Mouse (Mus musculus): ENCODE measurements around the gene 1810065E05Rik. TPM values are rescaled to one million over a fixed set of nuclear protein-coding genes. Genes with fewer than 3 reads are reported as not detected.

The 1810065E05Rik gene
- polyA plus RNA-seq (2016; fragmentation: Nextera tagmentation; extraction: Ambion mirVana), result not detected in 2 replicates

DNA sequence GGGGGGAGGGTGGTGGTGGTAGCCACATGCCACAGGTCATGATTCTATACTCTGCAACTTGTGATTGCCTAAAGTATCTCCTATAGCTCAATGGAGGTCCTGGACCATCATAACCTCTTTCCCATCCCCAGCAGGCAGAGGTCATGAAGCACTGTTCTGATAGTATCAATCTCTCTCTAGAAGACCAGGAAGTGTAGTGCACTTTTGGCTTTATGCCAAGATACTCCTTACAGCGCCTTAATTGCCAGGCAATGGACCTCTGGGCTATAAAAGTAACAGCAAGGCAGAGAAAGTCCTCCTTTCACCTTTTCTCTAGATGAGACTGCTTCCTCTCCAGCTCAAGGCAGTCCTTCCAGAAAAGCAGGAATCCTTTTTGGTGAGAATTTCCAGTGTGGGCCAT, at the start of gene 1810065E05Rik:
TSS of gene 1810065E05Rik (plus strand) at position 297 of the 400 bp plus-strand sequence.
- no peaks in the 10 kb centered on the region for H3K9me3 ChIP-seq (replicated peaks)
- H3K4me1 ChIP-seq, result no peaks in the 10 kb centered on the region
- H3K4me3 ChIP-seq, result no peak within 1 kb of the TSS
- no peak within 1 kb of the TSS for H3K4me2 ChIP-seq (replicated peaks)
- H3K9ac ChIP-seq, result no peak within 1 kb of the TSS
- no peaks in the 10 kb centered on the region for H3K27me3 ChIP-seq
- H3K36me3 ChIP-seq, result no peaks in the 10 kb centered on the region
- ATAC-seq (ENCODE audit: low FRiP score), result no peak
- 82% methylated on average over 1 of the region's 1 CpGs for WGBS
- no peak within 1 kb of the TSS for H3K27ac ChIP-seq

DNA sequence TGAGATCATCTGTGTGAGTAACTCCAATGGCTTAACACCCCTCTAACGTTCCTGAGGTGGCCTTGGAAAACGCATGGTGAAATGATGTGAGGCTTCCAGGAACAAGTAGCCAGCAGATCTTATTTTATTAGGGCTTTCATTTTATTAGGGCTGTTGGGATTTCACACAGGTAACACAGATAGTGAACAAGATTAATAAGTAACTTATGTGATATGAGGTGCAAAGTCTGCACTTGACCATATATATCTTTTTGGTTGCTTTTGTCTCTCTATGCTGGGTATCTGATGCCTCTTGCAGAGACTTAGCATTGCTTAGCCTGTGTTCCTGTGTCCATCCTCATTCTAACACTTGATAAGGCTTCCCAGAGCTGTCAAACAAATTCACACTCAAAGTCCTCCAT, 43.6 kb upstream of the 1810065E05Rik start:
- H3K9me3 ChIP-seq (replicated peaks), result no peaks in the 10 kb centered on the region
- no peak for ATAC-seq (ENCODE audit: low FRiP score)
- no peak overlapping the region for H3K4me2 ChIP-seq (replicated peaks)
- H3K27me3 ChIP-seq, result no peaks in the 10 kb centered on the region
- H3K36me3 ChIP-seq, result no peaks in the 10 kb centered on the region
- H3K4me1 ChIP-seq, result no peaks in the 10 kb centered on the region
- H3K27ac ChIP-seq, result no peak overlapping the region
- H3K9ac ChIP-seq, result no peak overlapping the region
- WGBS, result 84% methylated on average over 2 of the region's 2 CpGs
- H3K4me3 ChIP-seq, result no peak overlapping the region

- H3K36me3 ChIP-seq, result no peaks in the 10 kb centered on the region
- WGBS, result 91% methylated on average over 1 of the region's 1 CpGs
- no peak overlapping the region for H3K4me2 ChIP-seq (replicated peaks)
- no peak overlapping the region for H3K4me3 ChIP-seq
- H3K27me3 ChIP-seq, result no peaks in the 10 kb centered on the region
- H3K9ac ChIP-seq, result no peak overlapping the region
- H3K4me1 ChIP-seq, result no peaks in the 10 kb centered on the region
- H3K27ac ChIP-seq, result no peak overlapping the region
- H3K9me3 ChIP-seq (replicated peaks), result no peaks in the 10 kb centered on the region
- no peak for ATAC-seq (ENCODE audit: low FRiP score)
These were observed 43.2 kb upstream of the 1810065E05Rik start for GRCm38 (mm10) chr11:58377686-58378085.

DNA sequence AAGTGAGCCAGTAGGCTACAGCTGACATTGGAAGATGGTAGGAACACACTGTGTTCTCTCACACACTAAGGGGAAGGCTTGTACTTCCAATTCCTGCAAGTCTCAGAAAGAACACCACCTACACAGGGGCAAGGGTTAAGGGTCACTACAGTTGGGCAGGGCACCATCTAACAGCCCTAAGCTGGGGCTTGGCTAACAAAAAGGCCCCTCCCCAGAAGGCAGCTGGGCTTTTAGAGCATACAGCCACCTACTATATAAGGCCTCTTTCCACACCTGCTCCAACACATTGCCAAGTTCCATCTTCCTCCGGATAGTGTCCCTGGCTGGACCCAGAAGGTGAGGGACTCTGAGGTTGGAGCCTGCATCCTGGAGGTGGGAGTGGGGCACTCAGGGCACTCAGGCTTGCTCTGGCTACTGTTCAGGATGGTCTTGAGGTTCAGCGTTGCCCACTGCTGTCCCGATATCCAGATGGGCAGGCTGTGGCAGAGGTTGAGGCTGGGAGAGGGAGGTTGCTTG, 42.1 kb upstream of the 1810065E05Rik start, which contains the start of gene Lypd8:
TSS of gene Lypd8 (plus strand) at position 281 of the 516 bp plus-strand sequence.
- no peak within 1 kb of the TSS for H3K9ac ChIP-seq
- no peaks in the 10 kb centered on the region for H3K27me3 ChIP-seq
- no peaks in the 10 kb centered on the region for H3K4me1 ChIP-seq
- 91% methylated on average over 3 of the region's 3 CpGs for WGBS
- H3K36me3 ChIP-seq, result no peaks in the 10 kb centered on the region
- H3K4me2 ChIP-seq (replicated peaks), result no peak within 1 kb of the TSS
- no peak for ATAC-seq (ENCODE audit: low FRiP score)
- H3K9me3 ChIP-seq (replicated peaks), result no peaks in the 10 kb centered on the region
- H3K27ac ChIP-seq, result no peak within 1 kb of the TSS
- H3K4me3 ChIP-seq, result no peak within 1 kb of the TSS

- Histone ChIP-seq H3K4me1 (no peaks in the 10 kb centered on the region), H3K9me3 (replicated peaks) (no peaks in the 10 kb centered on the region), H3K4me3 (no peak overlapping the region), H3K36me3 (no peaks in the 10 kb centered on the region), H3K27me3 (no peaks in the 10 kb centered on the region), H3K27ac (no peak overlapping the region), H3K4me2 (replicated peaks) (no peak overlapping the region), H3K9ac (no peak overlapping the region)
- ATAC-seq (ENCODE audit: low FRiP score), result no peak
- WGBS, result 82% methylated on average over 1 of the region's 1 CpGs
These were observed 41.4 kb upstream of the 1810065E05Rik start for GRCm38 (mm10) chr11:58379516-58379915.

DNA sequence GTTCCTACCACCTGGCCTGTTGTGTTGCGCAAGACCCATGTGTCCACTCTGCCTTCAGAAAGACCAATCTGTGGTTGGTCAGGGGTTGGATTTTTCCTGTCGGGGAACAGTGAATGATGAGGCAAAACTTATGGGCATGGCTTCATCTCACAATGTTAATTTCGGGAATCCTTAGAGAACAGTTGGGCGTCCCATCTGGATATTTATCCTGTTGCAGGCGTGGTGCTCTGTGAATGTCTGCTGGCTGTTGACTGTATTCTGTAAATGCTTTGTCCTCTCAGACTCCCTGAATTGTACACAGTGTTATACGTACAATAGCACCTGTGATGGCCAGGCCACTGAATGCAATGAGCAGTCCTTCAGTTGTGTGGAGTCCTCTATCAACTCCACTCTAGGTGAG, 38.4 kb upstream of the 1810065E05Rik start:
- Histone ChIP-seq H3K9me3 (replicated peaks) (no peaks in the 10 kb centered on the region), H3K4me1 (no peaks in the 10 kb centered on the region), H3K27ac (no peak overlapping the region), H3K9ac (no peak overlapping the region), H3K4me3 (no peak overlapping the region), H3K27me3 (no peaks in the 10 kb centered on the region), H3K4me2 (replicated peaks) (no peak overlapping the region), H3K36me3 (no peaks in the 10 kb centered on the region)
- ATAC-seq (ENCODE audit: low FRiP score), result no peak
- 93% methylated on average over 6 of the region's 6 CpGs for WGBS

- H3K9ac ChIP-seq, result no peak overlapping the region
- H3K4me1 ChIP-seq, result peaks cover 11% of the 10 kb centered on the region; the same call in 1 of the 2 replicates
- WGBS, result 52% methylated on average over 6 of the region's 6 CpGs
- peak overlapping the region; percentile 62 for H3K27ac ChIP-seq
- peak; percentile 87; the same call in 1 of the 2 replicates for ATAC-seq (ENCODE audit: low FRiP score)
- no peaks in the 10 kb centered on the region for H3K36me3 ChIP-seq
- H3K4me2 ChIP-seq (replicated peaks), result no peak overlapping the region; the same call in 1 of the 2 replicates
- H3K27me3 ChIP-seq, result peaks cover 3% of the 10 kb centered on the region; the same call in 1 of the 2 replicates
- no peaks in the 10 kb centered on the region for H3K9me3 ChIP-seq (replicated peaks)
- H3K4me3 ChIP-seq, result no peak overlapping the region
These were observed 20.8 kb upstream of the 1810065E05Rik start for GRCm38 (mm10) chr11:58399985-58400645.

GRCm38 (mm10) chr11:58400655-58401054, 20.3 kb upstream of the 1810065E05Rik start:
- ATAC-seq (ENCODE audit: low FRiP score), result no peak
- Histone ChIP-seq H3K4me1 (peaks cover 11% of the 10 kb centered on the region; the same call in 1 of the 2 replicates), H3K27me3 (peaks cover 3% of the 10 kb centered on the region; the same call in 1 of the 2 replicates), H3K27ac (peak overlapping the region; percentile 62), H3K36me3 (no peaks in the 10 kb centered on the region), H3K4me3 (no peak overlapping the region), H3K9ac (peak overlapping the region; percentile 4; the same call in 1 of the 2 replicates), H3K9me3 (replicated peaks) (no peaks in the 10 kb centered on the region), H3K4me2 (replicated peaks) (no peak overlapping the region; the same call in 1 of the 2 replicates)
- 51% methylated on average over 5 of the region's 5 CpGs for WGBS

GRCm38 (mm10) chr11:58408066-58408465, 12.8 kb upstream of the 1810065E05Rik start:
- Histone ChIP-seq H3K4me1 (no peaks in the 10 kb centered on the region), H3K27ac (no peak overlapping the region), H3K9ac (no peak overlapping the region), H3K27me3 (peaks cover 3% of the 10 kb centered on the region; the same call in 1 of the 2 replicates), H3K36me3 (no peaks in the 10 kb centered on the region), H3K4me2 (replicated peaks) (no peak overlapping the region), H3K9me3 (replicated peaks) (no peaks in the 10 kb centered on the region), H3K4me3 (no peak overlapping the region)
- ATAC-seq (ENCODE audit: low FRiP score), result no peak
- 80% methylated on average over 3 of the region's 3 CpGs for WGBS

DNA sequence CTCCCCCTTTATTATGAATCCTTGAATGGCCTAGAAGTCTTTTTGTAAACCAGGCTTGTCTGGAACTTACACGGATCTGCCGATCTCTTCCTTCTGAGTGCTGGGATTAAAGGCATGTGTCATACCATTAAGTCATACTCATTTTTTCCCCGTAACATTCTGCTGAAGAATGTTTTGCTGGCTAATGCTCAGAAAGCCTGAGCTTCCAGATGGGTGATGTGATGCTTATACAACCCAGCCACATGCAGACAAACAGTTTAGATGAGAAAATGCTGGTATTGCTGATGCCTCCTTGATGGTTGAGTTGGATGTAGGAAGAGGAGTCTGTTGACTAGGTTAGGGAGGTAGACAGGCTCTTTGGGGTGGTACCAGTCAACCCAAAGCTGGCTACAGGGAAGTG, 2.6 kb upstream of the 1810065E05Rik start:
- Histone ChIP-seq H3K9ac (no peak overlapping the region), H3K4me3 (no peak overlapping the region), H3K4me2 (replicated peaks) (no peak overlapping the region), H3K36me3 (no peaks in the 10 kb centered on the region), H3K9me3 (replicated peaks) (no peaks in the 10 kb centered on the region), H3K27ac (no peak overlapping the region), H3K27me3 (no peaks in the 10 kb centered on the region), H3K4me1 (no peaks in the 10 kb centered on the region)
- ATAC-seq (ENCODE audit: low FRiP score), result no peak
- 84% methylated on average over 3 of the region's 3 CpGs for WGBS

GRCm38 (mm10) chr11:58432259-58432658, 11.3 kb downstream of the 1810065E05Rik start, which contains the start of gene Gm12253:
Gm12253 (plus strand) TSS chr11:58432559.
- ATAC-seq (ENCODE audit: low FRiP score), result no peak
- Histone ChIP-seq H3K9ac (no peak within 1 kb of the TSS), H3K9me3 (replicated peaks) (no peaks in the 10 kb centered on the region), H3K36me3 (no peaks in the 10 kb centered on the region), H3K27ac (no peak within 1 kb of the TSS), H3K27me3 (no peaks in the 10 kb centered on the region), H3K4me1 (no peaks in the 10 kb centered on the region), H3K4me2 (replicated peaks) (no peak within 1 kb of the TSS), H3K4me3 (no peak within 1 kb of the TSS)
- 80% methylated on average over 3 of the region's 3 CpGs for WGBS

DNA sequence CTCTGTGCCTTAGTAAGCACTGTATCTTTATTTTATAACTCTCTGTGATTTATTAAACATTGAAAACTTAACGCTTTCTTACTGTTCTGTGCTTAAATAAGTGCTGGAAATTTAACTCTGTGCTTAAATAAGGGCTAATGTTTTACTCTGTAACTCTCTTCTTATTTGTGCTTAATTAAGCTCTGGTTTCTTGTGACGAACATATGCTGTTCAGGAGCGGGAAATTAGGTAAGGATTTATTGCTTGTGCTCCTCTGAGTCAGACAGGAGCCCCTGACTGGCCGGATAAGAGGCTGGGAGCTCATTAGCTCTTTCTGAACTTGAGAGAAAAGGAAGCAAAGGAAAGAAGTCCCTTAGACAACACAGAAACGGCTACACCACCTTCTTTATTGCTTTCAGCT, 17.0 kb downstream of the 1810065E05Rik start:
- H3K9ac ChIP-seq, result no peak overlapping the region
- no peak overlapping the region for H3K4me2 ChIP-seq (replicated peaks)
- no peak overlapping the region for H3K27ac ChIP-seq
- no peak overlapping the region for H3K4me3 ChIP-seq
- WGBS, result 65% methylated on average over 5 of the region's 5 CpGs
- no peaks in the 10 kb centered on the region for H3K4me1 ChIP-seq
- no peaks in the 10 kb centered on the region for H3K36me3 ChIP-seq
- no peak for ATAC-seq (ENCODE audit: low FRiP score)
- H3K9me3 ChIP-seq (replicated peaks), result no peaks in the 10 kb centered on the region
- H3K27me3 ChIP-seq, result no peaks in the 10 kb centered on the region

GRCm38 (mm10) chr11:58452759-58453158, 31.8 kb downstream of the 1810065E05Rik start, which contains the start of gene Lypd9:
Lypd9 (minus strand) TSS chr11:58452923.
- WGBS, result 96% methylated on average over 9 of the region's 9 CpGs
- H3K9me3 ChIP-seq (replicated peaks), result 0 out of 2 replicates have a peak, but pooled peaks cover 6% of the 10 kb centered on the region
- no peak for ATAC-seq (ENCODE audit: low FRiP score)
- H3K4me2 ChIP-seq (replicated peaks), result no peak within 1 kb of the TSS
- no peaks in the 10 kb centered on the region for H3K4me1 ChIP-seq
- no peak within 1 kb of the TSS for H3K27ac ChIP-seq
- no peak within 1 kb of the TSS for H3K9ac ChIP-seq
- no peaks in the 10 kb centered on the region for H3K36me3 ChIP-seq
- no peak within 1 kb of the TSS for H3K4me3 ChIP-seq
- no peaks in the 10 kb centered on the region for H3K27me3 ChIP-seq

Measured in hindbrain, embryonic 12.5 days (tissue).